Mouse (Mus musculus): Measurements from ENCODE around the gene Btnl10. TPM values are rescaled to one million over a fixed set of nuclear protein-coding genes. Genes with fewer than 3 reads are reported as not detected.

Btnl10 gene
- not detected in 2 replicates for polyA plus RNA-seq (2015; fragmentation: Nextera tagmentation; extraction: Ambion mirVana)

DNA sequence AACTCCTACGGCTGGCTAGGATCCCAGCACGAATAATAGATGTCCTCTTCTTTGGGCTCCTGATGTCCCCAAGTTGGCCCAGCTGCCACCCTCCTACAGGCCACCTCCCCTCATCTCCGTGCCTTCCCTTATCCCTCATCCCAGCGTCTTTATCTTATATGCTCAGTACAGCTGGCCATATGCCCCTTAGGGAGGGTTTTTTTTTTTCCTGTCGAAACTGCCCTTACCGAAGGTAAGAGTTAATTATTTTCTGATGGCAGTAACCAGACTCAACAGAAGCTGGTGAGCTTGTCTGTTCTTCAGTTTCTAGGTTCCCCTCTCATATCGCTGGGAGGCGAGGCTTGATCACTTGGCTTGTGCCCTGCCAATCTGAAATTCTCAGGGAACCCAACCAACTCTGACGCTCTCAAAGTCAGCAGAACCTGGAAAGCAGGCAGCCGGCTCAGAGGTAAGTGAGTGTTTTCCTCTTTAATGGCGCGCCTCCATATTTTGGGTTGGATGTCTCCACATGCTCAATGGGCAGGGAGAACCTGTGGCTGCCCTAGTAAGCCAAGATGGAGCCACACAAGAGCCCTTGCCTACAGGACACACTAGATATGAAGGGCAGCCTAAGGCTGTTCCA lies at the start of gene Btnl10:
TSS of gene Btnl10 (plus strand) at position 164 of the 622 bp plus-strand sequence.

DNA sequence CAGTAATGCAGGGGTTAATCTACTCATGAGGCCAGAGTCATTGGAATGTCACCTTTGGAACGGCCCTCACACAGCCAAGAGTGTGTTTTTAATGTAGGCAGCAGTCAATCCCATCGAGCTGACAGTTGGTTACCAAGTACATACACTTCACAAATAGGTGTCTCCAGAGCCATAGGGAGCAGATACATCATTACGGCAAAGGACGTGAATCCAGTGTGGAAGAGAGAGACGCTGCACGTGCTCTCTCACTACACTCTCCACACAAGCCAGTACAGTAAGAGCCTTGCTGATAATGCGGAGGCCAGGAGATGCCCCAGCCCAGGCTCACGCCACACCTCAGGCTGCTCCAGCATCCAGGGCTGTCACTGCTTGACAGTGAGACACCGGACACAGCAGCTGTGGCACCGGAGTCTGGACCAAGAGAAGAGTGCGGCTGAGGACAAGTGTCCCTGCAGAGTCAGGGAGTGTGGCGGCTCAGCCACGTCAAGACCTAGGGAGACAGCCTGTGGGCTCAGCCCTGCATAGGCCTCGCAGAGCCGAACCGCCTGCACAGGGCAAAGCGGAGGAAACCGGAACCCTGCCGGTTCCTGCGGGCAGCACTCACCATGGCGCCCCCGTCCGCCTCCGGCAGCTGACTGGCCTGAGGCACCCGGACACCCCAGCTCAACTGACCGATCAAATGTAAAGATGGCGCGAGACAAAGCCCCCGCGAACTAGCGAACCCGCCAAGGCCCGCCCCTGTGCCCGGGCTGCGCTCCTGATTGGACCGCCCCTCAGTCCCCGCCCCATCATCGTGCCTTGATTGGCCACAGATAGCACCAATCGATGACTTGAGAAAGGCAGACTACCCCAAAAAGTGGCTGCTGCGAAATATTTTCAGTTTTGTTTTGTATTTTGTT lies 13.9 kb upstream of the Btnl10 start, which contains the start of gene Zfp39:
TSS of gene Zfp39 (minus strand) at position 715 of the 899 bp plus-strand sequence.

DNA sequence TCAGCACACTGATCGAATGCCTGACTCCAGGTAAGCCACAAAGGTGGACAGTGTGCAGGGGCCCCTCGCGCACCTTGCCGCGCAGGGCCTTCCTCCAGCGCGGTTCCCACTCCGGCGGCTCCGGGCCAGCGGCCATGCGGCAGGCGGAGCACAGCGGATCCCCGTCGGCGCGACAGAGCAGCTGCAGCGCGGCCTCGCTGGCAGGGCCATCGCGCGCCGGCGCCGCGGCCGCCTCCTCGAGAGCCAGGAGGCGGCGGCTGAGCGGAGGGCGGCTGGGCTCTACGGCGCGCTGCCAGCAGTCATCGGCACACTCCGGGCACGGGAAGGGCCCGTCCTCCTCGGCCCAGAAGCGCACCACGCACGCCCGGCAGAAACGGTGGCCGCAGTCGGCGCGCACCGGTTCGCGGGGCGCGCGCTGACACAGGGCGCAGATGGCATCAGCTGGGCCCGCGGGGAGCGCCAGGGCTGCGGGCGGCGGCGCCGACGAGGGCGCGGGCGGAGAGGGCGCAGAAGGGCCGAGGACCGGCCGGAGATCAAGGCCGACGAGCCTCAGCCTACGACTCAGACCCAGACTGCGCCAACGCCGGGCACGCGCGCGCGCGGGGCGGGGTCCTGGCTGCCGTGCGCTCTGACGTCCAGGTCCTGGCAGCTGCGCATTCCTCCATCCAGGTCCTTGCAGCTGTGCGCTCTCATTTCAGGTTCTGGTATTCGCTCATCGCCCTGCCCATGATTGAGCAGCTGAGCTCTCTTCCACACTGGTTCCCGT lies 20.8 kb downstream of the Btnl10 start, which contains the start of gene Rnf187:
TSS of gene Rnf187 (minus strand) at position 595 of the 766 bp plus-strand sequence.

DNA sequence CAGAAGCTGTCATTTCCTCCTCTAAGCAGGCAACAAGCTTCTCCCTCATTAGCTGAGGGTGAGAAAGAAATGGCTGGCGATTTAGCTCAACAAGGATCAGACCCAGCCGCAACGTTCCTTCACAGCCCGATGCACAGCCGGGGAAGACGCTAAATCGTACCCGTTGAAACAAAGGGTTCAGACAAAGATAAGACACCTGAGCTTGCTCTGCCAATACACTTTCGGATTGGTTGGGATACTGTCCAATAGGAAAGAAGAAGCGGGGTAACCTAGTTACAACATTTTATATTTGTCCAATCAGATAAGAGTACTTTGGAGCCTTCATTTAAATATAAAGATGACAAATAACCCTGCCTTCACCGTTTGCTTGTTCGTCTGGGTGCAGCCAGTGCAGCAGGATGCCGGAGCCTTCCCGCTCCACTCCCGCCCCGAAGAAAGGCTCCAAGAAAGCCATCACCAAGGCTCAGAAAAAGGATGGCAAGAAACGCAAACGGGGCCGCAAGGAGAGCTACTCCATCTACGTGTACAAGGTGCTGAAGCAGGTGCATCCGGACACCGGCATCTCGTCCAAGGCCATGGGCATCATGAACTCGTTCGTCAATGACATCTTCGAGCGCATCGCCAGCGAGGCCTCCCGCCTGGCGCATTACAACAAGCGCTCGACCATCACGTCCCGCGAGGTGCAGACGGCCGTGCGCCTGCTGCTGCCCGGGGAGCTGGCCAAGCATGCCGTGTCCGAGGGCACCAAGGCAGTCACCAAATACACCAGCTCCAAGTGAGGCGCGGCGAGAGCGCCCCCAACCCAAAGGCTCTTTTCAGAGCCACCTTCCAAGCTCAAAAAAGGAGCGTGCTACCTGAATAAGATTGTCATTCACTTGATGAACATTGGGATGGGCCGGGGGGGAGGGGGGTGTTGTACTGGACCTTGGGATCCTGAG lies 31.1 kb downstream of the Btnl10 start, which contains the start of gene Hist3h2ba:
TSS of gene Hist3h2ba (plus strand) at position 379 of the 938 bp plus-strand sequence.

DNA sequence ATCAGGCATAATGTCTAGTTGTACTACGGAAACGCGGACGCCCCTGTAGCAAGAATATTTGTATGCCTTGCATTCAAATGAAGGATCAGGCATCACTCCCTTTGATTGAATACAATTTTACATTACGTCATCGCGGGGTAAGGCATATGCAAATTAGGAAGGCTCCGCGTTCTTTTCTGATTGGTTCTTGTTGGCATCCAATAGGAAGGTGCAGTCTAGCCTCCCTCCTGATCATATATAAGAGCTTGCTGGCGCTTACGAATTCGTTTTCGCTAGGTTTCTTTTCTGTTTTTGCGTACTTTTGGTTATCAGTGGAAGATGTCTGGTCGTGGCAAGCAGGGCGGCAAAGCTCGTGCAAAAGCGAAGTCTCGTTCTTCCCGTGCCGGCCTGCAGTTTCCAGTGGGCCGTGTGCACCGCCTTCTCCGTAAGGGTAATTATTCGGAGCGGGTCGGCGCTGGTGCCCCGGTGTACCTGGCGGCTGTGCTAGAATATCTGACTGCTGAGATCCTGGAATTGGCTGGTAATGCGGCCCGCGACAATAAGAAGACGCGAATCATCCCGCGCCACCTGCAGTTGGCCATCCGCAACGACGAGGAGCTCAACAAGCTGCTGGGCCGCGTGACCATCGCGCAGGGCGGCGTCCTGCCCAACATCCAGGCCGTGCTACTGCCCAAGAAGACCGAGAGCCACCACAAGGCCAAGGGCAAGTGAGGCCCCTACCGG lies 36.9 kb downstream of the Btnl10 start, which contains the start of the genes Hist3h2a and Trim17:
TSS of gene Hist3h2a (plus strand) at position 266 of the 723 bp plus-strand sequence.
TSS of gene Trim17 (plus strand) at position 266 of the 723 bp plus-strand sequence.

Small RNAs within 50 kb of the gene (microRNA-seq; reads per million reads assigned to microRNA genes)
- gene Gm44313, result not detected

Other genes with a start within 250 kb of the Btnl10 start
- gene Olfr320, start 236.8 kb upstream of the Btnl10 start, polyA plus RNA-seq (2015; fragmentation: Nextera tagmentation; extraction: Ambion mirVana), result not detected in 2 replicates
- gene Olfr319, start 218.7 kb upstream of the Btnl10 start, polyA plus RNA-seq (2015; fragmentation: Nextera tagmentation; extraction: Ambion mirVana), result not detected in 2 replicates
- not detected in 2 replicates for gene Olfr318, start 193.9 kb upstream of the Btnl10 start, polyA plus RNA-seq (2015; fragmentation: Nextera tagmentation; extraction: Ambion mirVana)
- gene Olfr317, start 178.7 kb upstream of the Btnl10 start, polyA plus RNA-seq (2015; fragmentation: Nextera tagmentation; extraction: Ambion mirVana), result not detected in 2 replicates
- gene Olfr316, start 165.2 kb upstream of the Btnl10 start, polyA plus RNA-seq (2015; fragmentation: Nextera tagmentation; extraction: Ambion mirVana), result not detected in 2 replicates
- not detected in 2 replicates for gene Olfr315, start 144.7 kb upstream of the Btnl10 start, polyA plus RNA-seq (2015; fragmentation: Nextera tagmentation; extraction: Ambion mirVana)
- gene Olfr314, start 135.0 kb upstream of the Btnl10 start, polyA plus RNA-seq (2015; fragmentation: Nextera tagmentation; extraction: Ambion mirVana), result not detected in 2 replicates
- gene Fam183b, start 115.9 kb upstream of the Btnl10 start, polyA plus RNA-seq (2015; fragmentation: Nextera tagmentation; extraction: Ambion mirVana), result 15.4 and 16.6 TPM in 2 replicates
- not detected in 2 replicates for gene Olfr313, start 102.9 kb upstream of the Btnl10 start, polyA plus RNA-seq (2015; fragmentation: Nextera tagmentation; extraction: Ambion mirVana)
- gene Olfr312, start 88.7 kb upstream of the Btnl10 start, polyA plus RNA-seq (2015; fragmentation: Nextera tagmentation; extraction: Ambion mirVana), result not detected in 2 replicates
- not detected in 2 replicates for gene Olfr311, start 78.7 kb upstream of the Btnl10 start, polyA plus RNA-seq (2015; fragmentation: Nextera tagmentation; extraction: Ambion mirVana)
- 10.6 and 13.8 TPM in 2 replicates for gene Gm12258, start 70.8 kb upstream of the Btnl10 start, polyA plus RNA-seq (2015; fragmentation: Nextera tagmentation; extraction: Ambion mirVana)
- gene 2810021J22Rik, start 50.7 kb upstream of the Btnl10 start, polyA plus RNA-seq (2015; fragmentation: Nextera tagmentation; extraction: Ambion mirVana), result 8.7 and 8.9 TPM in 2 replicates
- gene Zfp39, start 13.7 kb upstream of the Btnl10 start, polyA plus RNA-seq (2015; fragmentation: Nextera tagmentation; extraction: Ambion mirVana), result 4.1 and 5.5 TPM in 2 replicates
- gene Rnf187, start 21.0 kb downstream of the Btnl10 start, polyA plus RNA-seq (2015; fragmentation: Nextera tagmentation; extraction: Ambion mirVana), result 689 and 707 TPM in 2 replicates
- 79.4 and 87.2 TPM in 2 replicates for gene Hist3h2ba, start 31.0 kb downstream of the Btnl10 start, polyA plus RNA-seq (2015; fragmentation: Nextera tagmentation; extraction: Ambion mirVana)
- gene Hist3h2a, start 36.8 kb downstream of the Btnl10 start, polyA plus RNA-seq (2015; fragmentation: Nextera tagmentation; extraction: Ambion mirVana), result 40.8 and 43.4 TPM in 2 replicates
- 0.48 and 0.62 TPM in 2 replicates for gene Trim17, start 36.8 kb downstream of the Btnl10 start, polyA plus RNA-seq (2015; fragmentation: Nextera tagmentation; extraction: Ambion mirVana)
- gene Trim11, start 60.2 kb downstream of the Btnl10 start, polyA plus RNA-seq (2015; fragmentation: Nextera tagmentation; extraction: Ambion mirVana), result 16.3 and 17.6 TPM in 2 replicates
- 0.27 and 0.68 TPM in 2 replicates for gene Obscn, start 218.5 kb downstream of the Btnl10 start, polyA plus RNA-seq (2015; fragmentation: Nextera tagmentation; extraction: Ambion mirVana)
- 6.6 and 7.1 TPM in 2 replicates for gene Iba57, start 245.8 kb downstream of the Btnl10 start, polyA plus RNA-seq (2015; fragmentation: Nextera tagmentation; extraction: Ambion mirVana)